Mouse (Mus musculus): ENCODE measurements around the gene Zbtb37. TPM values are rescaled to one million over a fixed set of nuclear protein-coding genes. Genes with fewer than 3 reads are reported as not detected.
"Not testable (repeated sequence)": the region's sequence is repeated elsewhere in the genome, so short reads cannot be mapped to it uniquely, and the experiment has no call there.

Zbtb37 gene
- polyA plus RNA-seq, 1 experiment from 2014 or later, result 9.0 TPM

GRCm38 (mm10) chr1:160989395-160989794 lies 45.3 kb downstream of the Zbtb37 start:
- Histone ChIP-seq H3K4me3 (no peak overlapping the region), H3K9me3 (no peaks in the 10 kb centered on the region), H3K36me3 (no peaks in the 10 kb centered on the region), H3K4me2 (no peak overlapping the region), H3K27ac (no peak overlapping the region), H3K4me1 (no peaks in the 10 kb centered on the region), H3K9ac (no peak overlapping the region), H3K27me3 (no peaks in the 10 kb centered on the region)
- ATAC-seq (ENCODE audit: borderline replicate concordance, extremely low read depth, low FRiP score, low TSS enrichment), result no peak
- WGBS, result 86% methylated on average over 15 of the region's 15 CpGs

GRCm38 (mm10) chr1:160986881-160987635 lies 47.6 kb downstream of the Zbtb37 start:
- no peak overlapping the region for H3K9ac ChIP-seq
- H3K27me3 ChIP-seq, result no peaks in the 10 kb centered on the region
- no peaks in the 10 kb centered on the region for H3K4me1 ChIP-seq
- H3K4me3 ChIP-seq, result no peak overlapping the region
- no peaks in the 10 kb centered on the region for H3K36me3 ChIP-seq
- H3K4me2 ChIP-seq, result no peak overlapping the region
- no peaks in the 10 kb centered on the region for H3K9me3 ChIP-seq
- 70% methylated on average over 17 of the region's 17 CpGs for WGBS
- no peak overlapping the region for H3K27ac ChIP-seq
- ATAC-seq (ENCODE audit: borderline replicate concordance, extremely low read depth, low FRiP score, low TSS enrichment), result no peak

GRCm38 (mm10) chr1:160985477-160985876 lies 49.2 kb downstream of the Zbtb37 start:
- H3K4me2 ChIP-seq, result no peak overlapping the region
- no peak overlapping the region for H3K4me3 ChIP-seq
- H3K9ac ChIP-seq, result no peak overlapping the region
- H3K36me3 ChIP-seq, result no peaks in the 10 kb centered on the region
- 81% methylated on average over 6 of the region's 6 CpGs for WGBS
- no peaks in the 10 kb centered on the region for H3K4me1 ChIP-seq
- H3K27me3 ChIP-seq, result no peaks in the 10 kb centered on the region
- no peak for ATAC-seq (ENCODE audit: borderline replicate concordance, extremely low read depth, low FRiP score, low TSS enrichment)
- no peaks in the 10 kb centered on the region for H3K9me3 ChIP-seq
- no peak overlapping the region for H3K27ac ChIP-seq

- not testable (repeated sequence) for ATAC-seq (ENCODE audit: borderline replicate concordance, extremely low read depth, low FRiP score, low TSS enrichment)
Observed at GRCm38 (mm10) chr1:160984731-160985130, 49.9 kb downstream of the Zbtb37 start.

GRCm38 (mm10) chr1:160982887-160983286 lies 51.8 kb downstream of the Zbtb37 start:
- no peak overlapping the region for H3K9ac ChIP-seq
- H3K27me3 ChIP-seq, result no peaks in the 10 kb centered on the region
- H3K4me1 ChIP-seq, result no peaks in the 10 kb centered on the region
- H3K27ac ChIP-seq, result no peak overlapping the region
- H3K36me3 ChIP-seq, result no peaks in the 10 kb centered on the region
- H3K4me2 ChIP-seq, result no peak overlapping the region
- WGBS, result 50% methylated on average over 3 of the region's 3 CpGs
- no peak overlapping the region for H3K4me3 ChIP-seq
- no peaks in the 10 kb centered on the region for H3K9me3 ChIP-seq
- ATAC-seq (ENCODE audit: borderline replicate concordance, extremely low read depth, low FRiP score, low TSS enrichment), result no peak

More at GRCm38 (mm10) chr1:160984731-160985130, 49.9 kb downstream of the Zbtb37 start:
- H3K27ac ChIP-seq, H3K9ac ChIP-seq, H3K27me3 ChIP-seq, H3K4me2 ChIP-seq, H3K36me3 ChIP-seq, H3K4me3 ChIP-seq, H3K4me1 ChIP-seq, H3K9me3 ChIP-seq: not testable (repeated sequence)
- 67% methylated on average over 1 of the region's 1 CpGs for WGBS

- no peaks in the 10 kb centered on the region for H3K36me3 ChIP-seq
- no peaks in the 10 kb centered on the region for H3K27me3 ChIP-seq
- H3K9ac ChIP-seq, result no peak overlapping the region
- 77% methylated on average over 4 of the region's 4 CpGs for WGBS
- no peak overlapping the region for H3K27ac ChIP-seq
- H3K4me1 ChIP-seq, result no peaks in the 10 kb centered on the region
- ATAC-seq (ENCODE audit: borderline replicate concordance, extremely low read depth, low FRiP score, low TSS enrichment), result no peak
- no peak overlapping the region for H3K4me3 ChIP-seq
- no peaks in the 10 kb centered on the region for H3K9me3 ChIP-seq
- no peak overlapping the region for H3K4me2 ChIP-seq
Observed at GRCm38 (mm10) chr1:160981337-160981736, 53.3 kb downstream of the Zbtb37 start.

- H3K36me3 ChIP-seq, result no peaks in the 10 kb centered on the region
- no peaks in the 10 kb centered on the region for H3K27me3 ChIP-seq
- H3K4me2 ChIP-seq, result no peak overlapping the region
- no peak overlapping the region for H3K4me3 ChIP-seq
- no peak overlapping the region for H3K27ac ChIP-seq
- H3K9ac ChIP-seq, result no peak overlapping the region
- no peak for ATAC-seq (ENCODE audit: borderline replicate concordance, extremely low read depth, low FRiP score, low TSS enrichment)
- no peaks in the 10 kb centered on the region for H3K4me1 ChIP-seq
- no peaks in the 10 kb centered on the region for H3K9me3 ChIP-seq
- WGBS, result 52% methylated on average over 8 of the region's 8 CpGs
Observed at GRCm38 (mm10) chr1:160980537-160981234, 54.0 kb downstream of the Zbtb37 start.

GRCm38 (mm10) chr1:160980021-160980420 lies 54.6 kb downstream of the Zbtb37 start:
- Histone ChIP-seq H3K9ac (no peak overlapping the region), H3K4me3 (no peak overlapping the region), H3K4me2 (no peak overlapping the region), H3K27ac (no peak overlapping the region), H3K9me3 (no peaks in the 10 kb centered on the region), H3K27me3 (no peaks in the 10 kb centered on the region), H3K4me1 (no peaks in the 10 kb centered on the region), H3K36me3 (0 out of 2 replicates have a peak, but pooled peaks cover under 1% of the 10 kb centered on the region)
- WGBS, result 58% methylated on average over 5 of the region's 5 CpGs
- no peak for ATAC-seq (ENCODE audit: borderline replicate concordance, extremely low read depth, low FRiP score, low TSS enrichment)

- H3K4me3 ChIP-seq, result no peak within 1 kb of the TSS
- WGBS, result 89% methylated on average over 4 of the region's 4 CpGs
- 0 out of 2 replicates have a peak, but pooled peaks cover 2% of the 10 kb centered on the region for H3K36me3 ChIP-seq
- ATAC-seq (ENCODE audit: borderline replicate concordance, extremely low read depth, low FRiP score, low TSS enrichment), result no peak
- no peak within 1 kb of the TSS for H3K27ac ChIP-seq
- H3K9ac ChIP-seq, result no peak within 1 kb of the TSS
- no peaks in the 10 kb centered on the region for H3K27me3 ChIP-seq
- no peaks in the 10 kb centered on the region for H3K9me3 ChIP-seq
- H3K4me2 ChIP-seq, result no peak within 1 kb of the TSS
- no peaks in the 10 kb centered on the region for H3K4me1 ChIP-seq
Observed at GRCm38 (mm10) chr1:160978071-160978735, 56.4 kb downstream of the Zbtb37 start, which contains the start of gene Serpinc1. Gene Serpinc1, plus strand, starts transcription at chr1:160978585.

GRCm38 (mm10) chr1:160968643-160969042 lies 66.0 kb downstream of the Zbtb37 start:
- no peak overlapping the region for H3K4me3 ChIP-seq
- no peaks in the 10 kb centered on the region for H3K9me3 ChIP-seq
- H3K4me2 ChIP-seq, result no peak overlapping the region
- H3K9ac ChIP-seq, result no peak overlapping the region
- H3K27me3 ChIP-seq, result no peaks in the 10 kb centered on the region
- WGBS, result 77% methylated on average over 5 of the region's 5 CpGs
- no peak overlapping the region for H3K27ac ChIP-seq
- peaks cover 48% of the 10 kb centered on the region for H3K36me3 ChIP-seq
- H3K4me1 ChIP-seq, result no peaks in the 10 kb centered on the region
- no peak for ATAC-seq (ENCODE audit: borderline replicate concordance, extremely low read depth, low FRiP score, low TSS enrichment)

GRCm38 (mm10) chr1:160967268-160967667 lies 67.4 kb downstream of the Zbtb37 start:
- Histone ChIP-seq H3K27ac (no peak overlapping the region), H3K9me3 (no peaks in the 10 kb centered on the region), H3K4me2 (no peak overlapping the region), H3K4me3 (no peak overlapping the region), H3K9ac (no peak overlapping the region), H3K27me3 (no peaks in the 10 kb centered on the region), H3K4me1 (no peaks in the 10 kb centered on the region), H3K36me3 (peaks cover 62% of the 10 kb centered on the region)
- WGBS, result 61% methylated on average over 1 of the region's 1 CpGs
- ATAC-seq (ENCODE audit: borderline replicate concordance, extremely low read depth, low FRiP score, low TSS enrichment), result no peak

GRCm38 (mm10) chr1:160963199-160963598 lies 71.5 kb downstream of the Zbtb37 start:
- peaks cover 69% of the 10 kb centered on the region for H3K36me3 ChIP-seq
- H3K4me3 ChIP-seq, result no peak overlapping the region
- no peak overlapping the region for H3K27ac ChIP-seq
- H3K4me1 ChIP-seq, result no peaks in the 10 kb centered on the region
- H3K9me3 ChIP-seq, result no peaks in the 10 kb centered on the region
- WGBS, result 94% methylated on average over 7 of the region's 7 CpGs
- no peak overlapping the region for H3K9ac ChIP-seq
- no peak for ATAC-seq (ENCODE audit: borderline replicate concordance, extremely low read depth, low FRiP score, low TSS enrichment)
- H3K4me2 ChIP-seq, result no peak overlapping the region
- no peaks in the 10 kb centered on the region for H3K27me3 ChIP-seq

All from lung, embryonic 15.5 days (tissue).